In genomic region chr2:116068901-116069300, GRCm38 (mm10) we compare ENCODE assay signal across 10 mouse cellular contexts. TPM values are rescaled to one million over a fixed set of nuclear protein-coding genes. Genes with fewer than 3 reads are reported as not detected.
DNase-seq lines count a peak whose midpoint lies in the region; ATAC-seq and TF ChIP-seq lines count a peak whose summit lies in the region.
"Had no signal": no experiment of that assay in that cellular context is flagged by ENCODE, and none has a peak within 500 bp of the region (broad histone marks: within the 10 kb centered on the region; RNA-seq: fewer than 3 reads in every experiment).

No protein-coding gene starts in this region.

- H3K9me3 ChIP-seq in heart, embryonic 10.5 days = no peaks in the 10 kb centered on the region
- no peaks in the 10 kb centered on the region for H3K9me3 ChIP-seq in hindbrain, embryonic 10.5 days
- H3K9me3 ChIP-seq in midbrain, embryonic 10.5 days (replicated peaks) = no peaks in the 10 kb centered on the region

- H3K27me3 ChIP-seq in heart, embryonic 10.5 days (ENCODE audit: insufficient read depth, poor library complexity, severe bottlenecking) = no peaks in the 10 kb centered on the region
- peaks cover 46% of the 10 kb centered on the region for H3K27me3 ChIP-seq in hindbrain, embryonic 10.5 days (ENCODE audit: insufficient read depth, poor library complexity, severe bottlenecking)
- peaks cover 66% of the 10 kb centered on the region for H3K27me3 ChIP-seq in midbrain, embryonic 10.5 days (ENCODE audit: low read depth, poor library complexity, severe bottlenecking)

- TF ChIP-seq POLR2A in cortical plate, adult 2 months (IDR thresholded peaks at IDR 0.05; ENCODE audit: extremely low read depth, insufficient read depth, low read length) = no peak

- 19% methylated on average over 7 of the region's 7 CpGs for WGBS in heart, embryonic 10.5 days
- 6% methylated on average over 7 of the region's 7 CpGs for WGBS in hindbrain, embryonic 10.5 days
- WGBS in midbrain, embryonic 10.5 days = 6% methylated on average over 7 of the region's 7 CpGs

- no peak for ATAC-seq in granulocyte monocyte progenitor cell, adult 5-6 weeks (replicated peaks; ENCODE audit: poor library complexity, severe bottlenecking)

- H3K4me3 ChIP-seq in heart, embryonic 10.5 days = peak overlapping the region; percentile 93
- peak overlapping the region; percentile 39; the same call in 1 of the 2 replicates for H3K4me3 ChIP-seq in cortical plate, adult 2 months (ENCODE audit: insufficient read depth, low read length)
- H3K4me3 ChIP-seq in hindbrain, embryonic 10.5 days = peak overlapping the region; percentile 90
- H3K4me3 ChIP-seq in midbrain, embryonic 10.5 days = peak overlapping the region; percentile 83

- no peaks in the 10 kb centered on the region for H3K36me3 ChIP-seq in heart, embryonic 10.5 days
- H3K36me3 ChIP-seq in hindbrain, embryonic 10.5 days = no peaks in the 10 kb centered on the region
- no peaks in the 10 kb centered on the region for H3K36me3 ChIP-seq in midbrain, embryonic 10.5 days

- no peak for TF ChIP-seq CTCF in cortical plate, adult 2 months (IDR thresholded peaks at IDR 0.05; ENCODE audit: extremely low read depth, insufficient read depth, low read length)

- H3K27ac ChIP-seq in heart, embryonic 10.5 days = peak overlapping the region; percentile 99
- peak overlapping the region; percentile 50; the same call in 1 of the 2 replicates for H3K27ac ChIP-seq in cortical plate, adult 2 months (ENCODE audit: insufficient read depth, low read length)
- peak overlapping the region; percentile 98 for H3K27ac ChIP-seq in hindbrain, embryonic 10.5 days
- H3K27ac ChIP-seq in midbrain, embryonic 10.5 days (replicated peaks) = peak overlapping the region; percentile 94

- DNase-seq in heart, embryonic 10.5 days (ENCODE audit: low spot score) = no peak
- no peak for DNase-seq in heart, adult 18-20 months
- no peak for DNase-seq in hindbrain, embryonic 10.5 days (ENCODE audit: low spot score)
- DNase-seq in midbrain, embryonic 10.5 days (ENCODE audit: low spot score) = no peak
- no peak for DNase-seq in spleen, postnatal 14 days (ENCODE audit: low spot score in 2 of 2)
- DNase-seq in right cerebral cortex, adult 2 months (ENCODE audit: low spot score in 2 of 2) = no peak
- DNase-seq: lung, postnatal 10 days; right cerebral cortex, postnatal 4 days had no signal

- H3K4me1 ChIP-seq in heart, embryonic 10.5 days = peaks cover 27% of the 10 kb centered on the region
- no peaks in the 10 kb centered on the region for H3K4me1 ChIP-seq in cortical plate, adult 2 months (ENCODE audit: control insufficient read depth, insufficient read depth, low read length)
- peaks cover 49% of the 10 kb centered on the region for H3K4me1 ChIP-seq in hindbrain, embryonic 10.5 days (replicated peaks)
- H3K4me1 ChIP-seq in midbrain, embryonic 10.5 days = peaks cover 66% of the 10 kb centered on the region

RNA-seq across cellular contexts. Expression of gene Meis2, which starts 3.3 kb away (rescaled TPM):
- polyA plus RNA-seq in heart, embryonic 10.5 days (2016; fragmentation: Nextera tagmentation; extraction: Ambion mirVana) = 45.2 and 62.7 TPM in 2 replicates
- 10 to 100 TPM; 19.1 to 24.3 TPM for total RNA-seq in heart, adult 18-20 months (2021)
- 62.9 and 86.1 TPM in 2 replicates for polyA plus RNA-seq in cortical plate, adult 2 months (2012; rRNA removed)
- polyA plus RNA-seq in hindbrain, embryonic 10.5 days (2016; fragmentation: Nextera tagmentation; extraction: Ambion mirVana) = 61.3 and 91.1 TPM in 2 replicates
- polyA plus RNA-seq in midbrain, embryonic 10.5 days (2016; fragmentation: Nextera tagmentation; extraction: Ambion mirVana) = 34.4 and 44.0 TPM in 2 replicates
- total RNA-seq in granulocyte monocyte progenitor cell, adult 5-6 weeks (2014; fragmentation: Nextera tagmentation) = not detected in 2 replicates
- total RNA-seq in granulocyte monocyte progenitor cell, adult 5-6 weeks (2017) = not detected in 2 replicates

Comparison
In these comparisons a context has a peak if more than half of its experiments do, and no peak if none do; other contexts are left out.
1. H3K4me3 ChIP-seq: peak in every context shown above with its lines; median percentile 93 in heart, embryonic 10.5 days; 90 in hindbrain, embryonic 10.5 days; 83 in midbrain, embryonic 10.5 days; 39 in cortical plate, adult 2 months.